Mouse (Mus musculus): Measurements from ENCODE around the gene Upk3b. TPM values are rescaled to one million over a fixed set of nuclear protein-coding genes. Genes with fewer than 3 reads are reported as not detected.
A peak's percentile ranks its signal among the peaks of the same experiment; 100 is the strongest.
"Not testable (repeated sequence)": the region's sequence is repeated elsewhere in the genome, so short reads cannot be mapped to it uniquely, and the experiment has no call there.

Upk3b gene
- polyA plus RNA-seq, 1 experiment = 1.4 TPM

GRCm38 (mm10) chr5:136056062-136056461 lies 17.8 kb downstream of the Upk3b start:
- Histone ChIP-seq H3K4me3 (ENCODE audit: low read depth, low read length) (no peak overlapping the region), H3K4me1 (ENCODE audit: control insufficient read depth, insufficient read depth, insufficient read length, low read length) (peaks cover 2% of the 10 kb centered on the region; the same call in 1 of the 2 replicates), H3K27me3 (ENCODE audit: control insufficient read depth, insufficient read depth, low read length) (no peaks in the 10 kb centered on the region), H3K27ac (ENCODE audit: insufficient read depth, low read depth, low read length) (no peak overlapping the region), H3K36me3 (ENCODE audit: control insufficient read depth, insufficient read depth, low read length) (no peaks in the 10 kb centered on the region)
- no peak for TF ChIP-seq CTCF (IDR thresholded peaks at IDR 0.05; ENCODE audit: extremely low read depth, insufficient read length, insufficient replicate concordance, low read depth, low read length)
- TF ChIP-seq POLR2A (IDR thresholded peaks at IDR 0.05; ENCODE audit: low read depth, low read length) = no peak
- 63% methylated on average over 4 of the region's 4 CpGs for WGBS

- no peak overlapping the region for H3K4me3 ChIP-seq (ENCODE audit: low read depth, low read length)
- no peaks in the 10 kb centered on the region for H3K27me3 ChIP-seq (ENCODE audit: control insufficient read depth, insufficient read depth, low read length)
- no peak for TF ChIP-seq CTCF (IDR thresholded peaks at IDR 0.05; ENCODE audit: extremely low read depth, insufficient read length, insufficient replicate concordance, low read depth, low read length)
- no peak for TF ChIP-seq POLR2A (IDR thresholded peaks at IDR 0.05; ENCODE audit: low read depth, low read length)
- WGBS = 13% methylated on average over 8 of the region's 8 CpGs
- H3K36me3 ChIP-seq (ENCODE audit: control insufficient read depth, insufficient read depth, low read length) = no peaks in the 10 kb centered on the region
- no peak overlapping the region for H3K27ac ChIP-seq (ENCODE audit: insufficient read depth, low read depth, low read length)
- H3K4me1 ChIP-seq (ENCODE audit: control insufficient read depth, insufficient read depth, insufficient read length, low read length) = peaks cover 2% of the 10 kb centered on the region; the same call in 1 of the 2 replicates
Observed at GRCm38 (mm10) chr5:136057085-136057484, 18.8 kb downstream of the Upk3b start.

GRCm38 (mm10) chr5:136061567-136061966 lies 23.3 kb downstream of the Upk3b start:
- Histone ChIP-seq H3K4me1 (ENCODE audit: control insufficient read depth, insufficient read depth, insufficient read length, low read length) (no peaks in the 10 kb centered on the region; the same call in 1 of the 2 replicates), H3K36me3 (ENCODE audit: control insufficient read depth, insufficient read depth, low read length) (no peaks in the 10 kb centered on the region)
- TF ChIP-seq CTCF (IDR thresholded peaks at IDR 0.05; ENCODE audit: extremely low read depth, insufficient read length, insufficient replicate concordance, low read depth, low read length) (peak; percentile 80), POLR2A (IDR thresholded peaks at IDR 0.05; ENCODE audit: low read depth, low read length) (0 out of 2 replicates have a peak, but pooled peaks have one; percentile 22)

GRCm38 (mm10) chr5:136063920-136064319 lies 25.6 kb downstream of the Upk3b start:
- H3K4me3 ChIP-seq (ENCODE audit: low read depth, low read length) = no peak overlapping the region
- no peak for TF ChIP-seq CTCF (IDR thresholded peaks at IDR 0.05; ENCODE audit: extremely low read depth, insufficient read length, insufficient replicate concordance, low read depth, low read length)
- no peak for TF ChIP-seq POLR2A (IDR thresholded peaks at IDR 0.05; ENCODE audit: low read depth, low read length)
- H3K27ac ChIP-seq (ENCODE audit: insufficient read depth, low read depth, low read length) = no peak overlapping the region
- H3K27me3 ChIP-seq (ENCODE audit: control insufficient read depth, insufficient read depth, low read length) = no peaks in the 10 kb centered on the region
- no peaks in the 10 kb centered on the region for H3K36me3 ChIP-seq (ENCODE audit: control insufficient read depth, insufficient read depth, low read length)
- WGBS = 88% methylated on average over 10 of the region's 10 CpGs
- H3K4me1 ChIP-seq (ENCODE audit: control insufficient read depth, insufficient read depth, insufficient read length, low read length) = peaks cover 2% of the 10 kb centered on the region; the same call in 1 of the 2 replicates

More at GRCm38 (mm10) chr5:136061567-136061966, 23.3 kb downstream of the Upk3b start:
- H3K4me3 ChIP-seq (ENCODE audit: low read depth, low read length) = no peak overlapping the region
- no peak overlapping the region for H3K27ac ChIP-seq (ENCODE audit: insufficient read depth, low read depth, low read length)
- 16% methylated on average over 12 of the region's 12 CpGs for WGBS
- H3K27me3 ChIP-seq (ENCODE audit: control insufficient read depth, insufficient read depth, low read length) = no peaks in the 10 kb centered on the region

- H3K27ac ChIP-seq (ENCODE audit: insufficient read depth, low read depth, low read length) = not testable (repeated sequence)
- WGBS = 22% methylated on average over 11 of the region's 11 CpGs
Observed at GRCm38 (mm10) chr5:136066404-136067148, 28.3 kb downstream of the Upk3b start.

GRCm38 (mm10) chr5:136069411-136069810 lies 31.1 kb downstream of the Upk3b start:
- H3K27me3 ChIP-seq (ENCODE audit: control insufficient read depth, insufficient read depth, low read length) = no peaks in the 10 kb centered on the region
- no peak for TF ChIP-seq POLR2A (IDR thresholded peaks at IDR 0.05; ENCODE audit: low read depth, low read length)
- no peak for TF ChIP-seq CTCF (IDR thresholded peaks at IDR 0.05; ENCODE audit: extremely low read depth, insufficient read length, insufficient replicate concordance, low read depth, low read length)
- 50% methylated on average over 2 of the region's 2 CpGs for WGBS
- peaks cover 2% of the 10 kb centered on the region; the same call in 1 of the 2 replicates for H3K4me1 ChIP-seq (ENCODE audit: control insufficient read depth, insufficient read depth, insufficient read length, low read length)
- H3K27ac ChIP-seq (ENCODE audit: insufficient read depth, low read depth, low read length) = no peak overlapping the region
- no peaks in the 10 kb centered on the region for H3K36me3 ChIP-seq (ENCODE audit: control insufficient read depth, insufficient read depth, low read length)
- no peak overlapping the region for H3K4me3 ChIP-seq (ENCODE audit: low read depth, low read length)

More at GRCm38 (mm10) chr5:136066404-136067148, 28.3 kb downstream of the Upk3b start:
- not testable (repeated sequence) for H3K4me1 ChIP-seq (ENCODE audit: control insufficient read depth, insufficient read depth, insufficient read length, low read length); H3K4me3 ChIP-seq (ENCODE audit: low read depth, low read length); H3K27me3 ChIP-seq (ENCODE audit: control insufficient read depth, insufficient read depth, low read length); H3K36me3 ChIP-seq (ENCODE audit: control insufficient read depth, insufficient read depth, low read length)

- no peaks in the 10 kb centered on the region for H3K36me3 ChIP-seq (ENCODE audit: control insufficient read depth, insufficient read depth, low read length)
- no peak overlapping the region for H3K27ac ChIP-seq (ENCODE audit: insufficient read depth, low read depth, low read length)
- 51% methylated on average over 6 of the region's 6 CpGs for WGBS
- no peak for TF ChIP-seq CTCF (IDR thresholded peaks at IDR 0.05; ENCODE audit: extremely low read depth, insufficient read length, insufficient replicate concordance, low read depth, low read length)
- H3K4me1 ChIP-seq (ENCODE audit: control insufficient read depth, insufficient read depth, insufficient read length, low read length) = peaks cover 7% of the 10 kb centered on the region; the same call in 1 of the 2 replicates
- H3K27me3 ChIP-seq (ENCODE audit: control insufficient read depth, insufficient read depth, low read length) = no peaks in the 10 kb centered on the region
- H3K4me3 ChIP-seq (ENCODE audit: low read depth, low read length) = no peak overlapping the region
Observed at GRCm38 (mm10) chr5:136073051-136073450, 34.8 kb downstream of the Upk3b start.
